Mouse (Mus musculus) CH12.LX (cell line): ENCODE data around the gene Acvrl1. TPM values are rescaled to one million over a fixed set of nuclear protein-coding genes. Genes with fewer than 3 reads are reported as not detected.

Source experiments
- DNase-seq: peaks from one replicate; pipeline ENCODE4 v3.0.0-alpha.2; 2013; ENCODE audit errors: extremely low read depth
- H3K27ac ChIP-seq: 2 replicates; pipeline ENCODE4 v1.5.1; 2012; ENCODE audit warnings: low read depth, mild to moderate bottlenecking, control low read depth, moderate library complexity; ENCODE audit not compliant: insufficient read depth
- H3K27me3 ChIP-seq: replicated peaks from 2 replicates; pipeline ENCODE3; 2012; ENCODE audit warnings: inconsistent platforms
- H3K36me3 ChIP-seq, 2 experiments: replicated peaks in 1 of 2; 2 replicates each; pipeline versions ENCODE3 to v1.6.1; 2012; ENCODE audit warnings: inconsistent platforms in 1 of 2, low read length in 1 of 2, mild to moderate bottlenecking in 1 of 2, mixed read lengths in 1 of 2, moderate library complexity in 1 of 2; ENCODE audit not compliant: control insufficient read depth in 1 of 2, insufficient read depth in 1 of 2
- H3K4me1 ChIP-seq, 2 experiments: 2 replicates each; pipeline ENCODE4 v1.6.1; 2012; ENCODE audit warnings: inconsistent platforms in 1 of 2, moderate library complexity in 1 of 2; ENCODE audit not compliant: insufficient read depth in 2 of 2, control insufficient read depth in 1 of 2
- H3K4me2 ChIP-seq: 2 replicates; pipeline ENCODE4 v1.6.1; 2012; ENCODE audit warnings: low read depth, mild to moderate bottlenecking, control low read depth; ENCODE audit not compliant: poor library complexity, insufficient read depth, severe bottlenecking
- H3K4me3 ChIP-seq, 3 experiments: fragments of 150-350 bp in 1 of 3; sonication (generic) in 1 of 3; replicated peaks in 1 of 3; 2 replicates each; pipeline versions ENCODE3 to v1.5.1; 2011 to 2012; ENCODE audit warnings: low read depth in 2 of 3, low read length in 2 of 3, mild to moderate bottlenecking in 2 of 3, moderate library complexity in 2 of 3, control low read depth in 1 of 3, improper control_type of control experiment in 1 of 3, inconsistent platforms in 1 of 3, mixed read lengths in 1 of 3; ENCODE audit not compliant: poor library complexity in 1 of 3
- H3K79me2 ChIP-seq: replicated peaks from 2 replicates; pipeline ENCODE4 v1.6.1; 2012; ENCODE audit warnings: mild to moderate bottlenecking, moderate library complexity; ENCODE audit not compliant: control insufficient read depth, poor library complexity, insufficient read depth, severe bottlenecking; ENCODE audit errors: extremely low read depth
- H3K9ac ChIP-seq: 2 replicates; pipeline ENCODE4 v1.6.1; 2012; ENCODE audit warnings: low read depth, mild to moderate bottlenecking, control low read depth, moderate library complexity; ENCODE audit not compliant: insufficient read depth
- H3K9me3 ChIP-seq: replicated peaks from 2 replicates; pipeline ENCODE3; 2012; ENCODE audit warnings: low read length, inconsistent platforms, mixed read lengths
- ELF1 ChIP-seq: IDR thresholded peaks from 2 replicates; pipeline ENCODE4 v1.6.1; 2014; ENCODE audit warnings: low read depth, mild to moderate bottlenecking, inconsistent platforms, low read length, improper control_type of control experiment
- EP300 ChIP-seq: IDR thresholded peaks from 2 replicates; pipeline ENCODE4 v1.6.1; 2011; ENCODE audit warnings: low read length, improper control_type of control experiment
- ETS1 ChIP-seq: conservative IDR thresholded peaks from 2 replicates; pipeline ENCODE4 v1.6.1; 2012; ENCODE audit warnings: low read depth, mild to moderate bottlenecking, inconsistent platforms, low read length, improper control_type of control experiment, moderate library complexity
- GABPA ChIP-seq: IDR thresholded peaks from 2 replicates; pipeline ENCODE4 v1.6.1; 2012; ENCODE audit warnings: low read depth, low read length, improper control_type of control experiment, inconsistent platforms; ENCODE audit not compliant: insufficient replicate concordance
- HCFC1 ChIP-seq: IDR thresholded peaks from 2 replicates; pipeline ENCODE4 v1.6.1; 2012; ENCODE audit warnings: low read depth, mild to moderate bottlenecking, inconsistent platforms, low read length, improper control_type of control experiment
- IRF4 ChIP-seq: IDR thresholded peaks from 2 replicates; pipeline ENCODE4 v1.6.1; 2014; ENCODE audit warnings: low read depth, mild to moderate bottlenecking, inconsistent platforms, low read length, improper control_type of control experiment
- JUN ChIP-seq: IDR thresholded peaks from 2 replicates; pipeline ENCODE4 v1.6.1; 2011; ENCODE audit warnings: low read depth, mild to moderate bottlenecking, low read length, improper control_type of control experiment, moderate library complexity; ENCODE audit not compliant: insufficient read depth
- JUND ChIP-seq: conservative IDR thresholded peaks from 2 replicates; pipeline ENCODE4 v1.6.1; 2011; ENCODE audit warnings: low read depth, low read length, improper control_type of control experiment
- KAT2A ChIP-seq: IDR thresholded peaks from 2 replicates; pipeline ENCODE4 v1.6.1; 2012; ENCODE audit warnings: low read length, improper control_type of control experiment, inconsistent platforms; ENCODE audit not compliant: insufficient replicate concordance
- MAFK ChIP-seq: IDR thresholded peaks from 2 replicates; pipeline ENCODE4 v1.6.1; 2011; ENCODE audit warnings: low read length, improper control_type of control experiment; ENCODE audit not compliant: insufficient replicate concordance
- MAX ChIP-seq: IDR thresholded peaks from 2 replicates; pipeline ENCODE4 v1.6.1; 2011; ENCODE audit warnings: low read length, improper control_type of control experiment
- MAZ ChIP-seq: IDR thresholded peaks from 2 replicates; pipeline ENCODE4 v1.6.1; 2012; ENCODE audit warnings: low read depth, mild to moderate bottlenecking, inconsistent platforms, low read length, improper control_type of control experiment, moderate library complexity
- MEF2A ChIP-seq: IDR thresholded peaks from 2 replicates; pipeline ENCODE4 v1.6.1; 2014; ENCODE audit warnings: low read depth, mild to moderate bottlenecking, inconsistent platforms, low read length, improper control_type of control experiment, borderline replicate concordance
- NELFE ChIP-seq: IDR thresholded peaks from 2 replicates; pipeline ENCODE4 v1.6.1; 2011; ENCODE audit warnings: low read depth, low read length, improper control_type of control experiment
- NRF1 ChIP-seq: IDR thresholded peaks from 2 replicates; pipeline ENCODE4 v1.6.1; 2014; ENCODE audit warnings: low read depth, mild to moderate bottlenecking, inconsistent platforms, low read length, improper control_type of control experiment, moderate library complexity
- PAX5 ChIP-seq: IDR thresholded peaks from 2 replicates; pipeline ENCODE4 v1.6.1; 2012; ENCODE audit warnings: low read length, inconsistent platforms, mixed read lengths
- POLR2AphosphoS2 ChIP-seq: IDR thresholded peaks from 2 replicates; pipeline ENCODE4 v1.6.1; 2011; ENCODE audit warnings: low read depth, low read length, improper control_type of control experiment
- RAD21 ChIP-seq: IDR thresholded peaks from 2 replicates; pipeline ENCODE4 v1.6.1; 2011; ENCODE audit warnings: low read depth, mild to moderate bottlenecking, low read length, improper control_type of control experiment, moderate library complexity
- RCOR1 ChIP-seq: conservative IDR thresholded peaks from 2 replicates; pipeline ENCODE4 v1.6.1; 2012; ENCODE audit warnings: low read depth, mild to moderate bottlenecking, inconsistent platforms, low read length, improper control_type of control experiment
- SIN3A ChIP-seq: IDR thresholded peaks from 2 replicates; pipeline ENCODE4 v1.6.1; 2012; ENCODE audit warnings: low read length, improper control_type of control experiment, inconsistent platforms
- SMC3 ChIP-seq: IDR thresholded peaks from 2 replicates; pipeline ENCODE4 v1.6.1; 2011; ENCODE audit warnings: low read depth, low read length, improper control_type of control experiment
- TBP ChIP-seq: conservative IDR thresholded peaks from 2 replicates; pipeline ENCODE4 v1.6.1; 2011; ENCODE audit warnings: low read depth, low read length, improper control_type of control experiment
- TCF12 ChIP-seq: IDR thresholded peaks from 2 replicates; pipeline ENCODE4 v1.6.1; 2014; ENCODE audit warnings: low read depth, mild to moderate bottlenecking, inconsistent platforms, low read length, improper control_type of control experiment
- ZMIZ1 ChIP-seq: IDR thresholded peaks from 2 replicates; pipeline ENCODE4 v1.6.1; 2012; ENCODE audit warnings: low read depth, mild to moderate bottlenecking, inconsistent platforms, low read length, improper control_type of control experiment
- ZNF384 ChIP-seq: IDR thresholded peaks from 2 replicates; pipeline ENCODE4 v1.6.1; 2012; ENCODE audit warnings: low read depth, low read length, improper control_type of control experiment, inconsistent platforms
- dilution Hi-C: fragments of 300-500 bp; cut with MboI; formaldehyde crosslinking; loops from 2 replicates; pipeline ENCODE4 v1.14.3; 2020; ENCODE audit warnings: low sequenced_read_pairs; ENCODE audit not compliant: extremely low pct_unique_long_range_greater_than_20kb, extremely low pct_ligation_motif_present
- in situ Hi-C: fragments of 300-500 bp; cut with MboI; formaldehyde crosslinking; loops from 3 replicates; pipeline ENCODE4 v1.14.3; 2019; ENCODE audit warnings: low sequenced_read_pairs, low pct_ligation_motif_present, low pct_unique_long_range_greater_than_20kb, mixed read lengths
- polyA plus RNA-seq: library from polyadenylated mRNA; unstranded; fragments of >175 nt; gene quantifications from 2 replicates; pipeline ENCODE4 v1.2.1, GENCODE M21; 2012; ENCODE audit warnings: low read depth; ENCODE audit not compliant: insufficient read length
- total RNA-seq, 2 experiments: library from RNA; depleted of rRNA; stranded (reverse); fragments of 300-350 nt in 1 of 2; fragments of >200 nt in 1 of 2; gene quantifications; 2 replicates each; pipeline ENCODE4 v1.2.3; 2012 to 2014

Acvrl1 gene
- total and polyA plus RNA-seq, 3 experiments, result 4.0 to 9.5 (median 5.2) TPM

DNA sequence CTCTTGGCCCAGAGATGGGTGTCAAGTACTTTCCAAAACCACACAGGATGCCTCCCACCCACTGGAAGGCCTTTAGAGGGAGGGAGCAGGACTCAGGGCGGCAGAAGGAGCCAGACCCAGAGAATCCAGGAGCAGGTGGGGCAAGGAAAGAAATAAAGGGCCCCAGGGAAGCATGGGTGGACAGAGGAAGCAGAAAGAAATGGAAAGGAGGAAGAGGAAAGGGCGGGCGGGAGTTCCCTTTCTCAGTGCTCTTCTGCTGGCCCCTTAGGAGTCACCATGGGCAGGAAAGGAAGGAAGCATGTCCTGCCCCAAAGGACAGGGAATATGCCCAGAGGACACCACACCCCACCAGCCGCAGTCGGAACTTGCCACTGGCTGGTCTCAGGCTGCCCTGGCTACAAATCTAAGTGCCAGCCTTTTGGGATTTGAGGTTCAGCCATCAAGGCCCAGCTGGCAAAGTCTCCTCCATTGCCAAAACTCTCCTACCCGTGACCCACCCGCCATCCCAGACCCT lies 47.2 kb upstream of the Acvrl1 start:
- no peak for TF ChIP-seq MAZ
- no peaks in the 10 kb centered on the region for H3K36me3 ChIP-seq
- DNase-seq, result no peak
- H3K27me3 ChIP-seq, result peaks cover 75% of the 10 kb centered on the region
- no peak overlapping the region for H3K4me2 ChIP-seq
- no peak overlapping the region for H3K27ac ChIP-seq
- H3K79me2 ChIP-seq, result no peaks in the 10 kb centered on the region
- H3K9me3 ChIP-seq, result peaks cover 9% of the 10 kb centered on the region
- peaks cover 3 to 15% of the 10 kb centered on the region in 2 experiments for H3K4me1 ChIP-seq
- no peak overlapping the region for H3K4me3 ChIP-seq
- in situ Hi-C loops (no loop called here), dilution Hi-C loops (no loop called here)
- H3K9ac ChIP-seq, result no peak overlapping the region

DNA sequence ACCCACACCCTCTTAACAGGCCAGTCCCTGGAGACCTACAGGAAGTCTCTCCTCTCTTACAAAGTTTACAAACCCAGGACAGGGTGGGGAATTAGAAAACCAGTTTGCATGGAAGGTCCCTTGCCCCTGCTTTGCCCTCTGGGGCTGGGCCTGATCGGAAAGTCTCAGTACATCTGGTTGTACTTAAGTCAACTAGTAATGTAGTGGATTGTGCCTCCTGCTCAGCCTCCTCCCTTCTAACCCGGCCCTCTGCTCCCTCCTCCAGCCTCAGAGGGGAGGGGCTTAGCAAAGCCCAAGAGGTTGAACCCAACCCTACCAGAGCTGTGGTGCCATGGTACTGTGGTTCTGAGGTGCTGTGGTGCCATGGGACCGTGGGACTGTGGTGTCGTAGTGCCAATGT lies 46.1 kb upstream of the Acvrl1 start:
- dilution Hi-C loops, result no loop called here
- no peak overlapping the region for H3K4me2 ChIP-seq
- H3K9me3 ChIP-seq, result peaks cover 9% of the 10 kb centered on the region
- in situ Hi-C loops, result no loop called here
- no peak overlapping the region for H3K9ac ChIP-seq
- H3K4me1 ChIP-seq, result peaks cover 3 to 15% of the 10 kb centered on the region in 2 experiments
- no peak overlapping the region for H3K4me3 ChIP-seq
- H3K27me3 ChIP-seq, result peaks cover 75% of the 10 kb centered on the region
- DNase-seq, result no peak
- H3K27ac ChIP-seq, result no peak overlapping the region
- H3K36me3 ChIP-seq, result no peaks in the 10 kb centered on the region
- no peaks in the 10 kb centered on the region for H3K79me2 ChIP-seq
- no peak for TF ChIP-seq RAD21
- no peak for TF ChIP-seq TBP
- no peak for TF ChIP-seq MAX
- TF ChIP-seq NRF1, result no peak
- no peak for TF ChIP-seq MAFK
- TF ChIP-seq SMC3, result no peak
- TF ChIP-seq PAX5, result no peak
- no peak for TF ChIP-seq NELFE
- no peak for TF ChIP-seq JUND
- TF ChIP-seq ELF1, result no peak
- no peak for TF ChIP-seq SIN3A
- no peak for TF ChIP-seq EP300
- no peak for TF ChIP-seq TCF12
- no peak for TF ChIP-seq MEF2A
- TF ChIP-seq, all 38 proteins: peak for 0

- in situ Hi-C loops, result no loop called here
- Histone ChIP-seq H3K36me3 (no peaks in the 10 kb centered on the region), H3K79me2 (no peaks in the 10 kb centered on the region), H3K4me1 (peaks cover 8 to 12% of the 10 kb centered on the region in 2 experiments), H3K27ac (no peak overlapping the region), H3K4me3 (no peak overlapping the region), H3K9ac (no peak overlapping the region), H3K27me3 (peaks cover 71% of the 10 kb centered on the region), H3K4me2 (no peak overlapping the region), H3K9me3 (no peaks in the 10 kb centered on the region)
- dilution Hi-C loops, result no loop called here
- no peak for DNase-seq
- no peak for TF ChIP-seq ZMIZ1
- no peak for TF ChIP-seq RCOR1
- TF ChIP-seq EP300, result no peak
- TF ChIP-seq SIN3A, result no peak
- no peak for TF ChIP-seq HCFC1
- TF ChIP-seq NRF1, result no peak
- no peak for TF ChIP-seq SMC3
- no peak for TF ChIP-seq ETS1
- TF ChIP-seq MAZ, result no peak
- no peak for TF ChIP-seq KAT2A
- TF ChIP-seq GABPA, result no peak
- no peak for TF ChIP-seq TBP
- TF ChIP-seq PAX5, result no peak
- no peak for TF ChIP-seq ELF1
- TF ChIP-seq POLR2AphosphoS2, result no peak
- no peak for TF ChIP-seq JUN
- TF ChIP-seq ZNF384, result no peak
- no peak for TF ChIP-seq IRF4
Measured at GRCm38 (mm10) chr15:101084499-101084898, 43.8 kb upstream of the Acvrl1 start.
